Mouse (Mus musculus): ENCODE data around the gene Fam205a1. TPM values are rescaled to one million over a fixed set of nuclear protein-coding genes. Genes with fewer than 3 reads are reported as not detected.

Gene Fam205a1
- 0.31 TPM for polyA plus RNA-seq (2014; fragmentation: Illumina TruSeq; extraction: RNeasy Lipid Tissue Mini Kit (QIAGEN cat#74804); ENCODE audit: low read depth, low replicate concordance)

GRCm38 (mm10) chr4:42853788-42854187 is at the start of gene Fam205a1:
Gene Fam205a1 (minus strand): TSS chr4:42853888.

GRCm38 (mm10) chr4:42874134-42874533 is 20.4 kb upstream of the Fam205a1 start, which contains the start of gene Fam205c:
Gene Fam205c (minus strand): TSS chr4:42874234.

GRCm38 (mm10) chr4:42856671-42857070 is 3.0 kb upstream of the Fam205a1 start, which contains the start of gene Gm12394:
Gene Gm12394 (minus strand): TSS chr4:42856771.

Other genes starting within 250 kb of the Fam205a1 start
- not detected for gene Gm10591, start 241.7 kb downstream of the Fam205a1 start, polyA plus RNA-seq (2014; fragmentation: Illumina TruSeq; extraction: RNeasy Lipid Tissue Mini Kit (QIAGEN cat#74804); ENCODE audit: low read depth, low replicate concordance)
- 13.2 TPM for gene Gm2564, start 224.2 kb downstream of the Fam205a1 start, polyA plus RNA-seq (2014; fragmentation: Illumina TruSeq; extraction: RNeasy Lipid Tissue Mini Kit (QIAGEN cat#74804); ENCODE audit: low read depth, low replicate concordance)
- not detected for gene Ccl27b, start 198.6 kb downstream of the Fam205a1 start, polyA plus RNA-seq (2014; fragmentation: Illumina TruSeq; extraction: RNeasy Lipid Tissue Mini Kit (QIAGEN cat#74804); ENCODE audit: low read depth, low replicate concordance)
- not detected for gene Il11ra2, start 192.0 kb downstream of the Fam205a1 start, polyA plus RNA-seq (2014; fragmentation: Illumina TruSeq; extraction: RNeasy Lipid Tissue Mini Kit (QIAGEN cat#74804); ENCODE audit: low read depth, low replicate concordance)
- not detected for gene 4930578G10Rik, start 118.3 kb downstream of the Fam205a1 start, polyA plus RNA-seq (2014; fragmentation: Illumina TruSeq; extraction: RNeasy Lipid Tissue Mini Kit (QIAGEN cat#74804); ENCODE audit: low read depth, low replicate concordance)
- gene Ccl19, start 97.3 kb downstream of the Fam205a1 start, polyA plus RNA-seq (2014; fragmentation: Illumina TruSeq; extraction: RNeasy Lipid Tissue Mini Kit (QIAGEN cat#74804); ENCODE audit: low read depth, low replicate concordance), result 7.4 TPM
- gene Ccl21a, start 79.9 kb downstream of the Fam205a1 start, polyA plus RNA-seq (2014; fragmentation: Illumina TruSeq; extraction: RNeasy Lipid Tissue Mini Kit (QIAGEN cat#74804); ENCODE audit: low read depth, low replicate concordance), result 115 TPM
- not detected for gene Gm12394, start 2.9 kb upstream of the Fam205a1 start, polyA plus RNA-seq (2014; fragmentation: Illumina TruSeq; extraction: RNeasy Lipid Tissue Mini Kit (QIAGEN cat#74804); ENCODE audit: low read depth, low replicate concordance)
- gene Fam205c, start 20.3 kb upstream of the Fam205a1 start, polyA plus RNA-seq (2014; fragmentation: Illumina TruSeq; extraction: RNeasy Lipid Tissue Mini Kit (QIAGEN cat#74804); ENCODE audit: low read depth, low replicate concordance), result 7.8 TPM
- 1.0 TPM for gene Phf24, start 62.8 kb upstream of the Fam205a1 start, polyA plus RNA-seq (2014; fragmentation: Illumina TruSeq; extraction: RNeasy Lipid Tissue Mini Kit (QIAGEN cat#74804); ENCODE audit: low read depth, low replicate concordance)
- 12.6 TPM for gene Dnajb5, start 95.9 kb upstream of the Fam205a1 start, polyA plus RNA-seq (2014; fragmentation: Illumina TruSeq; extraction: RNeasy Lipid Tissue Mini Kit (QIAGEN cat#74804); ENCODE audit: low read depth, low replicate concordance)
- 0.30 TPM for gene 1700022I11Rik, start 115.7 kb upstream of the Fam205a1 start, polyA plus RNA-seq (2014; fragmentation: Illumina TruSeq; extraction: RNeasy Lipid Tissue Mini Kit (QIAGEN cat#74804); ENCODE audit: low read depth, low replicate concordance)
- 276 TPM for gene Vcp, start 146.6 kb upstream of the Fam205a1 start, polyA plus RNA-seq (2014; fragmentation: Illumina TruSeq; extraction: RNeasy Lipid Tissue Mini Kit (QIAGEN cat#74804); ENCODE audit: low read depth, low replicate concordance)
- 8.8 TPM for gene Fancg, start 156.6 kb upstream of the Fam205a1 start, polyA plus RNA-seq (2014; fragmentation: Illumina TruSeq; extraction: RNeasy Lipid Tissue Mini Kit (QIAGEN cat#74804); ENCODE audit: low read depth, low replicate concordance)
- 19.7 TPM for gene Pigo, start 171.9 kb upstream of the Fam205a1 start, polyA plus RNA-seq (2014; fragmentation: Illumina TruSeq; extraction: RNeasy Lipid Tissue Mini Kit (QIAGEN cat#74804); ENCODE audit: low read depth, low replicate concordance)
- 70.3 TPM for gene Stoml2, start 177.8 kb upstream of the Fam205a1 start, polyA plus RNA-seq (2014; fragmentation: Illumina TruSeq; extraction: RNeasy Lipid Tissue Mini Kit (QIAGEN cat#74804); ENCODE audit: low read depth, low replicate concordance)
- gene Fam214b, start 192.3 kb upstream of the Fam205a1 start, polyA plus RNA-seq (2014; fragmentation: Illumina TruSeq; extraction: RNeasy Lipid Tissue Mini Kit (QIAGEN cat#74804); ENCODE audit: low read depth, low replicate concordance), result 32.3 TPM
- 22.2 TPM for gene Unc13b, start 205.1 kb upstream of the Fam205a1 start, polyA plus RNA-seq (2014; fragmentation: Illumina TruSeq; extraction: RNeasy Lipid Tissue Mini Kit (QIAGEN cat#74804); ENCODE audit: low read depth, low replicate concordance)

All from adipose tissue, adult 10 weeks (tissue).